Mouse (Mus musculus) cerebral cortex, adult 2 months (tissue): ENCODE data around the gene Bsn.

ENCODE experiments used
- WGBS: fragments of 180-500 bp; shearing (Covaris S2); methylation state at CpG from one replicate; pipeline ENCODE4 v1.1.7; 2018; 5-methylcytosine and 5-hydroxymethylcytosine counted together

The Bsn gene

DNA sequence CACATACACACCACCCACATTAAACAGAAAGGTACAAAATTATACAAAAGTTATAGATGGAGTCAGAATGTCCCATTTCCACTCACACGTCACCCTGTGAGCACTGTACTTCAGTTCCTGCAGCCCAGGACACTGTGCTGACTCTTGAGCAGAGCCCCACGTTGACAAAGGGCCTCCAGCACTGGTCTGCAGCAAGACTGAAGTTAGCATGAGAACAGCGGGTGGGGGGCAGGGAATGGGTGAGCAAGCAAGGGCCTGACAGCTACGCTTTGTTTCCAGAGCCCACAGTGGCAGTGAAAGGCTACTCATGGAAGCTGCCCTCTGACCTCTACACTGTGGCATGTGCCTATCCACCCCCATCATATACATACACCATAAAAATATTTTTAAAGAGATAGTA, 40.4 kb downstream of the Bsn start:
- 46% methylated on average over 4 of the region's 4 CpGs for WGBS

- WGBS = 83% methylated on average over 5 of the region's 5 CpGs
These were observed 42.6 kb downstream of the Bsn start for GRCm38 (mm10) chr9:108147606-108148005.

- WGBS = 39% methylated on average over 4 of the region's 4 CpGs
These were observed 43.7 kb downstream of the Bsn start for GRCm38 (mm10) chr9:108146451-108146850.

DNA sequence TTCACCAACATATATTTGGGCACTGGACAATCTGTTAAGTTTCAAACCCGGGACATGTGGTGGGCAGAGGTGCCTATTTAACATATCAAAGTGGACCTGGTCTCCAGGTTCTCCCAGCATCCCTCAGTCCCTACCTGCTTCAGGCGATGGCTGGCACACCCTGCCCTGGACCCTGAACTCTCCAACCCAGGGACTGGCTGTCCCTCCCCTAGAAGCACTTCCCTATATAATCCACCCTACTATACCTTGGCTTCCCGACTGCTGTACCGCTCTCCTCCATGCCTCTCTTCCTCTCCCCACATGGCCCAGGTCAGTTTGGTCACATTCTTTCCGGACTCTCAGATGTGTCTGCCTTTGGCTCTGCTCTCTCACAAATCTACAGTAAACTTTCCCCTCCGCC, 44.4 kb downstream of the Bsn start:
- 70% methylated on average over 6 of the region's 6 CpGs for WGBS

- 55% methylated on average over 17 of the region's 17 CpGs for WGBS
These were observed 45.6 kb downstream of the Bsn start for GRCm38 (mm10) chr9:108144371-108145270.

- WGBS = 83% methylated on average over 2 of the region's 2 CpGs
These were observed 46.7 kb downstream of the Bsn start for GRCm38 (mm10) chr9:108143470-108143869.

- WGBS = 58% methylated on average over 10 of the region's 10 CpGs
These were observed 48.8 kb downstream of the Bsn start for GRCm38 (mm10) chr9:108141387-108141786.

GRCm38 (mm10) chr9:108139963-108140695, 50.1 kb downstream of the Bsn start:
- WGBS = 64% methylated on average over 7 of the region's 7 CpGs

- 76% methylated on average over 17 of the region's 17 CpGs for WGBS
These were observed 50.8 kb downstream of the Bsn start for GRCm38 (mm10) chr9:108139169-108139962.

DNA sequence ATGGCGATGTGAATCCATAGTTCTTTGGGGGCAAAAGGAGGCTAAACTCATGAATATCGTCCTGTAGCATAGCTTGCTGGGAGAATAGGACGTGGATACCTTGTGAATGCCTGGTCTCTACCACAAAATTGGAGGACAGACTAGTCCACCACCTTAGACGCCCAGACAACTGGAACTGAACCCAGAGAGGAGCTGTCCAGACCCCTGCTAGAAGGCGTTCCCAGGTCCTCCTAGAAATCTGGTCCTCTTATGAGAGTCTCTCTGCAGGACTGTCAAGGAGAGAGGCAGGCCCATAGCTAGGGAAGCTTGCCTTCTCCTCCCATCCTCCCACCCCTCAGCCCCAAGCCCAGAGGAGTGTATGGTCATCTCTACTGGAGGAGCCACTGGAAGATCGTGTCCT, 52.1 kb downstream of the Bsn start:
- 53% methylated on average over 6 of the region's 6 CpGs for WGBS

DNA sequence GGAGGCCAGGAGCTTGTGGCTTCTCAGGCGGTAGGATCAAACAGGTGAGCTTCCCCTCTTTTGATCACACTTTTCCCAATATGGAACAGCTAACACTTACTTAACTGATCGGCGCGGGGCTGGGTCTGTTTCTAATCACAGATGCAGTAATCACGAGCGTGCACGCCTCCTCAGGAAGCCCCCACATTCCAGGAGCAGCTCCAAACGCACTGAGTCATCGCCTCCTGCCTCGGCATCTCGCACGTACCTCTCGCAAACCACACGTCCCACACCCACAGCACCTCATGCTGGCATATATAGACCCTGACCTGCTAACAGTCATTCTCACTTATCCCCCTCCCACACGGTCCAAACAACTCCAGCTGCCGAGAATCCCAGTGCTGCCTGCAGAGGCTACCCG, 52.7 kb downstream of the Bsn start:
- WGBS = 27% methylated on average over 17 of the region's 17 CpGs

GRCm38 (mm10) chr9:108136930-108137462, 53.2 kb downstream of the Bsn start:
- 27% methylated on average over 6 of the region's 6 CpGs for WGBS

GRCm38 (mm10) chr9:108136225-108136624, 54.0 kb downstream of the Bsn start:
- 41% methylated on average over 1 of the region's 1 CpGs for WGBS

- 82% methylated on average over 3 of the region's 3 CpGs for WGBS
These were observed 54.5 kb downstream of the Bsn start for GRCm38 (mm10) chr9:108135679-108136078.

DNA sequence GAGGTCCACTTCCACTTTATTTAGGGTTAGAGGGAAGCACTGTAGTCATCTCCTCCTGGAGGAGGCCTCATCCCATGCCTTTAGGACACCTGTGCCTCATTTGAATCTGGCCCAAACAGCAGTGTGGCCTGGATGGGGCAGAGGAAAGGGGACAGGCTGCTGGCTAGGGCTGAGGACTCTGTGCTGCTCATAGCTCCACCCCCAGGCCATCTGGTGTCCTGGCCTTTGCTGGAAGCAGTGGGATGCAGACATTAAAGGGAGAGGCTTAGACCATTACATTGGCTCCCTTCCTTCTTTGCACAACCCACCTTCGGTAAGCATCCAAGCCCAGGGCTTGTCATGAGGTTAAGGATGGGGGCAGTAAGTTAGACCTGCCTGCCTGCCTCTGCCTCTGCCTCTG, 56.7 kb downstream of the Bsn start:
- 53% methylated on average over 1 of the region's 1 CpGs for WGBS

- 93% methylated on average over 3 of the region's 3 CpGs for WGBS
These were observed 57.8 kb downstream of the Bsn start for GRCm38 (mm10) chr9:108132373-108132772.

DNA sequence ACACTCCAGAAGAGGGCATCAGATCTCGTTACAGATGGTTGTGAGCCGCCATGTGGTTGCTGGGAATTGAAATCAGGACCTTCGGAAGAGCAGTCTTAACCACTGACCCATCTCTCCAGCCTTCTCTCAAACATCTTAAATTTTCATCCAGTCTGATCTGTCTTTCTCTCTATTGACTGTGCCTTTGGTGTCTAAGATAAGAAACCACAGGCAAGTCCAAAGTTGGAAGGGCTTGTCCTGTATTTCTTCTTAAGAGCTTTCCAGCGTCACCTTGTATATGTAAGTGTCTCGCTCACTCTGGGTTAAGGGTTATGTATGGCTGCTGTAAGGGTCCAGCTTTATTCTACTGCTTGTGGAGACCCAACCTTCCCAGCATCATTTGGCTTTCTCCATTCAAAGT, 58.7 kb downstream of the Bsn start:
- 85% methylated on average over 5 of the region's 5 CpGs for WGBS

GRCm38 (mm10) chr9:108129042-108129948, 60.9 kb downstream of the Bsn start:
- 59% methylated on average over 13 of the region's 13 CpGs for WGBS

DNA sequence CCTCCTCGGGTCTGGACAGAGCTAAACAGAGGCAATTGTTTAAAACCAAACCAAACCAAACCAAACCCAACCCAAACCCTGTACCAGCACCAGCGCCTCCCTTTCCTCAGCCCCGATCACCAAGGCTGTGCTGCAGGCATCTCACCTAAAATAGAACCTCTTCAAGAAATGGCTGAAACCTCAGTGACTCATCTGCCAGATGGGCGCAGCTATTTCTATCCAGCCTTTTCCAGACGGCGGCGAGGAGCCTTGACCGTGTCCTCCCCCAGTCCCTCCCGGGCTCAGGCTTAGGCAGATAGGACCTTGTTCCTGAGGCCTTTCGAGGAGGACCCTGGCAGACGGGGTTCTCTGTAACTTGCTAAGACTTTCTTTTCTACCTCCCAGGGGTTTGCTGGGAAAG, 61.9 kb downstream of the Bsn start:
- WGBS = 50% methylated on average over 11 of the region's 11 CpGs

- 79% methylated on average over 17 of the region's 17 CpGs for WGBS
These were observed 63.6 kb downstream of the Bsn start for GRCm38 (mm10) chr9:108126436-108127180.
